Mouse (Mus musculus) liver, embryonic 14.5 days (tissue): Measurements from ENCODE around the gene Crtc2. TPM values are rescaled to one million over a fixed set of nuclear protein-coding genes. Genes with fewer than 3 reads are reported as not detected.

Experiments
- ATAC-seq: fragments of 200-750 bp; cut with Nextera tagmentation; 2 replicates; pipeline ENCODE4 v1.8.0; 2017; ENCODE audit warnings: moderate number of reproducible peaks, mild to moderate bottlenecking, moderate library complexity; ENCODE audit not compliant: insufficient read depth
- DNase-seq, 3 experiments: peaks; one replicate each; pipeline ENCODE4 v3.0.0-alpha.2; 2012 to 2013; ENCODE audit warnings: low read depth in 3 of 3, low spot score in 3 of 3
- H3K27ac ChIP-seq: fragments of 300-500 bp; sonication (generic); 2 replicates; pipeline ENCODE4 v1.5.1; 2014; ENCODE audit warnings: moderate library complexity, mild to moderate bottlenecking, control low read depth, inconsistent platforms
- H3K27me3 ChIP-seq: fragments of 300-500 bp; sonication (generic); 2 replicates; pipeline ENCODE4 v1.6.1; 2014; ENCODE audit warnings: mild to moderate bottlenecking, low read length, moderate library complexity; ENCODE audit not compliant: control insufficient read depth, insufficient read depth
- H3K36me3 ChIP-seq: fragments of 300-500 bp; sonication (generic); replicated peaks from 2 replicates; pipeline ENCODE4 v1.6.1; 2014; ENCODE audit warnings: low read depth; ENCODE audit not compliant: control insufficient read depth, insufficient read depth
- H3K4me1 ChIP-seq, 2 experiments: fragments of 200-500 bp in 1 of 2; fragments of 300-500 bp in 1 of 2; sonication (generic) in 1 of 2; replicated peaks; 2 replicates each; pipeline ENCODE4 v1.6.1; 2012 to 2014; ENCODE audit warnings: antibody characterized with exemption in 1 of 2, inconsistent platforms in 1 of 2, low read length in 1 of 2; ENCODE audit not compliant: control insufficient read depth in 2 of 2, insufficient read depth in 2 of 2
- H3K4me2 ChIP-seq: fragments of 300-500 bp; sonication (generic); 2 replicates; pipeline ENCODE4 v1.6.1; 2014; ENCODE audit warnings: low read depth, mild to moderate bottlenecking, control low read depth, moderate library complexity
- H3K4me3 ChIP-seq, 2 experiments: fragments of 200-500 bp in 1 of 2; fragments of 300-500 bp in 1 of 2; sonication (generic) in 1 of 2; 2 replicates each; pipeline ENCODE4 v1.5.1; 2012 to 2014; ENCODE audit warnings: low read depth in 2 of 2, low read length in 2 of 2, mild to moderate bottlenecking in 2 of 2, control low read depth in 1 of 2, inconsistent platforms in 1 of 2, moderate library complexity in 1 of 2; ENCODE audit not compliant: insufficient read depth in 1 of 2
- H3K9ac ChIP-seq: fragments of 300-500 bp; sonication (generic); replicated peaks from 2 replicates; pipeline ENCODE4 v1.6.1; 2014; ENCODE audit warnings: mild to moderate bottlenecking, control low read depth, moderate library complexity
- H3K9me3 ChIP-seq: fragments of 300-500 bp; sonication (generic); 2 replicates; pipeline ENCODE4 v1.6.1; 2016; ENCODE audit warnings: low read length, mixed read lengths; ENCODE audit not compliant: control insufficient read depth
- CTCF ChIP-seq: IDR thresholded peaks from 2 replicates; pipeline ENCODE4 v1.5.1; 2016; ENCODE audit warnings: antibody characterized with exemption, low read depth, control low read depth
- EP300 ChIP-seq: IDR thresholded peaks from 2 replicates; pipeline ENCODE4 v1.6.1; 2016; ENCODE audit warnings: antibody characterized with exemption, low read depth
- WGBS: fragments of 180-500 bp; shearing (Covaris S2); extraction: QIAGEN DNeasy Blood & Tissue Kit; methylation state at CpG from one replicate; pipeline ENCODE4 v1.1.7; 2014; ENCODE audit not compliant: insufficient replicate concordance; 5-methylcytosine and 5-hydroxymethylcytosine counted together
- polyA plus RNA-seq, 2 experiments: library from polyadenylated mRNA; depleted of rRNA in 1 of 2; stranded (reverse) in 1 of 2; unstranded in 1 of 2; fragments of >200 nt; fragmentation: Nextera tagmentation in 1 of 2; extraction: Ambion mirVana in 1 of 2; gene quantifications; 2 replicates each; pipeline versions ENCODE4 v1.2.1 to v1.2.3; 2012 to 2014

The Crtc2 gene
- polyA plus RNA-seq, 2 experiments: 3.2 to 7.6 TPM

DNA sequence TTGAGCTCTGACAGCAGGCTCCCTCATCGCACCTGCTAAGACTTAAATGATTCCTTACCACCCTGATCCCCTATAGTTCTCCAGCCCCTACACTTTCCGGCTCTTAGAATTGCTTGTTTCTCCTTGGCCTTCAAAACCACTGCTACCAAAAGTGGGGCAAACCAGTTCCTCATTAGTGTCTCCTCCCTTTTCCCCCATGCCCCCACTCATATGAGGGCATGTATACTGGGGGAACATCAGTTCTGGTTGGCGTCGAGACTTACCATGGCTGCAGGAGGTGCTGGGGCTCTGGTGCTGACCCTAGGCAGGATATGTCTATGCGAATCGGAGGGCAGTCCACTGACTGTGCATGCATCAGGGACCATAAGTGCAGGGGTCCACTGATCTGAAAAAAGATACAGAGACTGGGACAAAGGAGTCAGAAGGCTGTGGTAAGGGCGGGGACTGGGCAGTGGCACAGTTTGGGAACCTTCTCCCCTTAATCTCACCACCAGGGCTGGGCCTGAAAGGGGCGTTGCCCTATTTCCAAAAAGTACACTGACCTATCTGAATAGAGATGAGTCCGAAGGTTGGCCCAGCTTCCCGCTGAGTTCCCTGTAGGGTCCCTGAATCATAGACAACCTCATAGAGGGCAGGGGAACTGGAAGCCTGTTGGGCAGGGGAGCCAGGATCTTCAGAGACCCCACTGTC is 12.1 kb upstream of the Crtc2 start:
- TF ChIP-seq EP300: no peak
- no peak for TF ChIP-seq CTCF
- Histone ChIP-seq H3K27me3 (no peaks in the 10 kb centered on the region), H3K36me3 (no peaks in the 10 kb centered on the region), H3K9me3 (no peaks in the 10 kb centered on the region), H3K4me1 (peaks cover 6 to 13% of the 10 kb centered on the region in 2 experiments), H3K27ac (no peak overlapping the region), H3K9ac (no peak overlapping the region), H3K4me2 (no peak overlapping the region), H3K4me3 (no peak overlapping the region)
- peak; percentile 29; the same call in 1 of the 2 replicates for ATAC-seq
- 55% methylated on average over 10 of the region's 10 CpGs for WGBS
- no peak for DNase-seq

DNA sequence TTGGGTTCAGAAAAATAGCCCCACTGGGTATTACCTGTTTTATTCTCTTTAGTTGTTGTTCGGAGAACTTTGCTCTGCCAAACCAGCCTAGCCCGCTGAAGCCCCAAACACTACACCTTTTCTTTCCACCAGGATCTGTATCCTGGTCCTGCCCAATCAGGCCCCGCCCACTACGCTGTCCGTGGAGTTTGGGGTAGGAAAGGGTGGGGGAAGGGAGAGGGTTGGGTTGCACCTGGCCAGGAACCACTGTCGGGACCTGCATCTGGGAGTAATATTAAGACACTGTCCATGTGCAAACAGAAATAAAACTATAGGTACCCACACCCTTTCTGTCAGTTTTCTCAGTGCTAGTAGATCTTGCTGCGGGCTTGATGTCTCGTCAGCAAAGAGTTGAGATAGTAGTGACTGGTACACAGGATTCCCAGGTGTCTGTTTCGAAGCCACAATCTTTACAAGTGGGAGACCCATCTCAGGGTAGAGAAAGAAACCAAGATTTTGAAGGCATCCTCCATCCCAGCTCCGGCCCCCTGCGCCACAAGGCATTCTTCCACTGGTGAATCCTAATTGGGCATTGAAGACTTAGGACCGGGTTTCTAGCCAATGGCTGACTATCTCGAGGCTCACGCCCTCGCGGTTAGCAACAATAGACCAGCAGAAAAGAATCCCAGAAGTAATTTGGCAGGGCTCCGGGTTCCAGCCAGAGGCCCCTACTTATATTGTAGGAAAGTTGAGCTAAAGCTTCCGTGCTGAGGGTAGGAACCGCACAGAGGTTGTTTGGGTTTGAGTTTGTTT is 10.8 kb upstream of the Crtc2 start, which contains the start of gene Creb3l4:
Gene Creb3l4 (minus strand): TSS at position 529 of the 792 bp plus-strand sequence.
- DNase-seq: no peak
- H3K4me2 ChIP-seq: peak within 1 kb of the TSS; percentile 59
- TF ChIP-seq CTCF: no peak
- TF ChIP-seq EP300: no peak
- H3K27ac ChIP-seq: no peak within 1 kb of the TSS
- H3K9ac ChIP-seq: no peak within 1 kb of the TSS
- ATAC-seq: no peak
- H3K9me3 ChIP-seq: no peaks in the 10 kb centered on the region
- no peaks in the 10 kb centered on the region for H3K36me3 ChIP-seq
- peaks cover 10 to 17% of the 10 kb centered on the region in 2 experiments for H3K4me1 ChIP-seq
- 21% methylated on average over 19 of the region's 19 CpGs for WGBS
- no peaks in the 10 kb centered on the region for H3K27me3 ChIP-seq
- H3K4me3 ChIP-seq: peak within 1 kb of the TSS; percentile 25 to 41; a peak in 3 of 4 replicates

DNA sequence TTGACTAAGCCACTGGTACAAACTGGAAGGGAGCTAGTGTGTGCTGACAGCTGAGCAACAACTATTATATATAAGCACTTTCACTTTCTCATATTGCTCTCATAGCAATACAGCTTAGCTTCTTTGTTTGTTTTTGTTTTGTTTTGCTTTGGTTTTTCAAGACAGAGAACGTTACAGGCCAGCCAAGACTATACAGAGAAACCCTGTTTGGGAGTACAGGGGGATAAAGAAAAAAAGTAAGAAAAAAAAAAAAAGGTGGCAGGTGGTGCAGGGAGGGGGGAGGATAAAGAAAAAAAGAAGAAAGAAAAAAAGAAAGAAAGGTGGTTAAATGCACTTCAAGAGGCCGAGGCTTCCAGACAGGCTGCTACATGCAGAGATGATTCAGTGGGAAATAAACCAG is 8.6 kb upstream of the Crtc2 start:
- TF ChIP-seq EP300 (no peak), CTCF (no peak)
- 51% methylated on average over 2 of the region's 2 CpGs for WGBS
- Histone ChIP-seq H3K9ac (no peak overlapping the region), H3K27ac (no peak overlapping the region), H3K4me2 (no peak overlapping the region), H3K4me3 (no peak overlapping the region), H3K36me3 (no peaks in the 10 kb centered on the region), H3K4me1 (peaks cover 10 to 21% of the 10 kb centered on the region in 2 experiments), H3K27me3 (no peaks in the 10 kb centered on the region), H3K9me3 (no peaks in the 10 kb centered on the region)
- DNase-seq (no peak), ATAC-seq (no peak)

DNA sequence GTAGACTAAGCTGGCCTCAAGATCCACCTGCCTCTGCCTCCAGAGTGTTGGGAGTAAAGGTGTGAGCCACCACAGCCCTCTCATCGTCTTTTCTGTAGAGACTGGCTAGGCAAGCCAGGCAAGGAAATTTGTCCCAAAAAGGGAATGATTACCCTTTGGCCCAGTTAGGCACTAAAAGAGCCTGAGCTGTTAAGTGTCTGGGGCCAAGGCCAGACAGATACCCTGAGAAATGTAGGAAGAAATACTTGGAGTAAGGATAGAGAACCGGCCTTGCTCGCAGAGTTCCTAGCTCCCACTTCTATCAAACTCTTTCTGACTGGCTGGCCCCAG is 6.4 kb upstream of the Crtc2 start:
- Histone ChIP-seq H3K27me3 (no peaks in the 10 kb centered on the region), H3K4me2 (peak overlapping the region; percentile 79), H3K27ac (peak overlapping the region; percentile 46), H3K36me3 (no peaks in the 10 kb centered on the region; the same call in 1 of the 2 replicates), H3K4me1 (peaks cover 7 to 13% of the 10 kb centered on the region in 2 experiments), H3K9me3 (no peaks in the 10 kb centered on the region), H3K9ac (peak overlapping the region; percentile 73), H3K4me3 (peak overlapping the region; percentile 63 to 69)
- ATAC-seq (peak; percentile 46; the same call in 1 of the 2 replicates), DNase-seq (no peak)
- WGBS: 4% methylated on average over 3 of the region's 3 CpGs
- TF ChIP-seq CTCF (no peak), EP300 (no peak)
